Mouse (Mus musculus) heart, adult 2 months (tissue): Measurements from ENCODE around the gene Trak2. TPM values are rescaled to one million over a fixed set of nuclear protein-coding genes. Genes with fewer than 3 reads are reported as not detected.

Experiments
- DNase-seq, 2 experiments: peaks; one replicate each; pipeline ENCODE4 v3.0.0; 2021
- H3K27ac ChIP-seq: fragments of 200-600 bp; 2 replicates; pipeline ENCODE4 v1.8.1; 2022
- H3K27me3 ChIP-seq: fragments of 200-500 bp; 2 replicates; pipeline ENCODE4 v1.6.1; 2012; ENCODE audit warnings: mild to moderate bottlenecking, low read length, inconsistent platforms, mixed read lengths; ENCODE audit not compliant: control insufficient read depth, insufficient read depth
- H3K36me3 ChIP-seq: fragments of 200-500 bp; 2 replicates; pipeline ENCODE4 v1.6.1; 2012; ENCODE audit warnings: low read length, inconsistent platforms; ENCODE audit not compliant: control insufficient read depth, insufficient read depth
- H3K4me1 ChIP-seq: fragments of 200-500 bp; 2 replicates; pipeline ENCODE4 v1.6.1; 2011; ENCODE audit warnings: low read length; ENCODE audit not compliant: control insufficient read depth, insufficient read depth
- H3K4me3 ChIP-seq: fragments of 200-600 bp; 2 replicates; pipeline ENCODE4 v1.8.1; 2022
- H3K79me2 ChIP-seq: fragments of 200-500 bp; replicated peaks from 2 replicates; pipeline ENCODE4 v1.6.1; 2012; ENCODE audit warnings: mild to moderate bottlenecking, inconsistent platforms, low read length, moderate library complexity, mixed read lengths; ENCODE audit not compliant: control insufficient read depth, insufficient read depth
- H3K9ac ChIP-seq: fragments of 200-500 bp; 2 replicates; pipeline ENCODE4 v1.6.1; 2012; ENCODE audit warnings: low read depth, mild to moderate bottlenecking, control low read depth, inconsistent platforms, low read length, mixed read lengths
- CTCF ChIP-seq: fragments of 200-600 bp; IDR thresholded peaks from 2 replicates; pipeline ENCODE4 v1.8.1; 2022; ENCODE audit warnings: antibody characterized with exemption, mild to moderate bottlenecking, moderate library complexity
- EP300 ChIP-seq: fragments of 200-500 bp; IDR thresholded peaks from 2 replicates; pipeline ENCODE4 v1.6.1; 2011; ENCODE audit warnings: low read depth, low read length, control low read depth; ENCODE audit not compliant: insufficient read depth
- POLR2A ChIP-seq: fragments of 200-500 bp; IDR thresholded peaks from 2 replicates; pipeline ENCODE4 v1.6.1; 2011; ENCODE audit warnings: mild to moderate bottlenecking, low read depth, low read length, control low read depth; ENCODE audit not compliant: insufficient read depth
- WGBS: fragments of 180-500 bp; shearing (Covaris S2); methylation state at CpG from one replicate; pipeline ENCODE4 v1.1.7; 2018; 5-methylcytosine and 5-hydroxymethylcytosine counted together
- intact Hi-C: fragments of 180-260 bp; cut with DNase I; formaldehyde crosslinking; loops from one replicate; pipeline ENCODE4 v1.15.1; 2025
- polyA plus RNA-seq: library from polyadenylated mRNA; depleted of rRNA; stranded (reverse); fragments of >200 nt; gene quantifications from 2 replicates; pipeline ENCODE4 v1.2.3, GENCODE M21; 2012
- total RNA-seq, 2 experiments: library from RNA; stranded (reverse); gene quantifications; 2 replicates each; pipeline ENCODE4 v1.2.3; 2021

The Trak2 gene
- total and polyA plus RNA-seq, 3 experiments, result 71.4 to 232 (median 179) TPM

DNA sequence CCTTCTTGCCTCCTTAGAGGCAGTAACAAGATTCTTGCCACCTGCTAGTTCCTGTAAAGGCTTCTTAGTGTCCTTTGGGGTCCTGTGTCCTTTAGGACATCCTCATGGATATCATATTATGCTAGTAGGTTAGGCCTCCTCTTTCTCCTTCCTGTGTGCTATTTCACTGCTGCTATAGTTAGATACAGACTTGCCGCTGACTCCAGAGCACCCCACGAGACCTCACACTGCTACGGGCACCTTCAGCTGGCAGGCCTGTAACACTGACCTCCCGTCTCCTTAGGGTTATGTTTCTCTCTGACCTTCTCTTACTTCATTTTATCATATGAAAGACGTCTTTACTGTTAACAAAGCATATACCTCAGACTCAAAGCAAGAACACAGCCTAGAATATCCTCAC, 11.4 kb upstream of the Trak2 start:
- no peak overlapping the region for H3K9ac ChIP-seq
- H3K36me3 ChIP-seq, result no peaks in the 10 kb centered on the region; the same call in none of the 2 replicates
- H3K4me1 ChIP-seq, result no peaks in the 10 kb centered on the region
- no peak for TF ChIP-seq POLR2A
- TF ChIP-seq CTCF, result no peak
- TF ChIP-seq EP300, result no peak
- no peaks in the 10 kb centered on the region for H3K79me2 ChIP-seq
- no peak for DNase-seq
- 80% methylated on average over 5 of the region's 5 CpGs for WGBS
- H3K27ac ChIP-seq, result no peak overlapping the region
- intact Hi-C loops, result loop anchor here (5.0 kb wide), 1 partner anchor 67 kb away; no protein-coding TSS in a partner anchor
- no peaks in the 10 kb centered on the region for H3K27me3 ChIP-seq
- H3K4me3 ChIP-seq, result no peak overlapping the region

DNA sequence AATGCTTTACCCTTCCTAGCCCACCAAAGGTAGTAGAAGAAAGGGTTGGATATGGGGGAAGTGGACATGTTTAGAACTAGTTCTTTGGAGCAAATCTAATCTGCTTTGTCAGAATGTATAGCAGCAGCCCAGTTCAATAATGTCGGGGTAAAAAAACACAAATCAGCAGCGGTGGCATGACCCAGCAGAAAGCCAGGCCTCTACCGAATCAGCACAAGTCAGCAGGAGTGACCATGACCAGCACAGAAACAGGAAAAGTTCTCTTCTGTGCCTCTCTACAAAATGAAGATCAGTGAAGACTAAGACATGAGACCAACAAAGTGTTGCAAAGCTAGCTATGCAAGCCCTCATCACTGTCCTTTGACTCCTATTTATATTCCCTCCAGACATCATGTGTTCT, 9.0 kb upstream of the Trak2 start:
- intact Hi-C loops, result loop anchor here (5.0 kb wide), 1 partner anchor 65 kb away; no protein-coding TSS in a partner anchor

DNA sequence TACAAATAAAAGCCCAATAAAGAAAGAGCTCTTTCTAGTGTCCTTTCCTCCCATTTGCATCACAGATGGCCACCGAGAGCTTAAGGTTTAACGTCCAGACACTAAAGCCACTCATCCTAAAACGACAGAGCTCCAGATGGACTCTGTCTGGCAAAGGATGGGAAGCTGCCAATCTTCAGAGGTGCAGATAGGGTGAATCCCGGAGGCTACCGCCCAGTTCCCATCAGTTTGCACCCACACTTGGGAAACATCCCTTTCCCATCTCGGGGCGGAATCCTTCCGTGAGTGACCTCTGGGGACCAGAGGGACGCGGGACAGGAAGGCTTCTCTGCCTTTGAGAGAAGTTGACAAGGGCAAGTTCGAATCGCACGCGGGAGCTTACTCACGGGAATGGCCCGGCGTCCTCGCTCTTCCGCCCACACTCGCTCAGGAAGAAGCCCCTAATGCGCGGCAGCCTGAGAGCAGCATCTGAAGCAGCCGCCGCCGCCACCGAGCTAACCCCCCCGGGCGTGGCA, 322 bp downstream of the Trak2 start:
- TF ChIP-seq POLR2A, result no peak
- 0 out of 2 replicates have a peak, but pooled peaks have one; percentile 5 for TF ChIP-seq CTCF
- TF ChIP-seq EP300, result 0 out of 2 replicates have a peak, but pooled peaks have one; percentile 2
- Histone ChIP-seq H3K9ac (peak overlapping the region; percentile 76), H3K27me3 (no peaks in the 10 kb centered on the region), H3K36me3 (peaks cover 21% of the 10 kb centered on the region), H3K4me3 (peak overlapping the region; percentile 99), H3K27ac (peak overlapping the region; percentile 92), H3K79me2 (peaks cover 3% of the 10 kb centered on the region), H3K4me1 (peaks cover 8% of the 10 kb centered on the region)
- WGBS, result 1% methylated on average over 28 of the region's 28 CpGs
- no peak for DNase-seq
- intact Hi-C loops, result loop anchor here (5.0 to 10.0 kb wide), 4 partner anchors 66 to 262 kb away; partner anchors contain the start of genes Als2 and Cflar

More for the DNA sequence above, 9.0 kb upstream of the Trak2 start:
- Histone ChIP-seq H3K4me3 (no peak overlapping the region), H3K27me3 (no peaks in the 10 kb centered on the region), H3K27ac (no peak overlapping the region), H3K4me1 (no peaks in the 10 kb centered on the region), H3K79me2 (no peaks in the 10 kb centered on the region), H3K9ac (no peak overlapping the region), H3K36me3 (no peaks in the 10 kb centered on the region; the same call in none of the 2 replicates)
- TF ChIP-seq CTCF, result no peak
- TF ChIP-seq POLR2A, result no peak
- TF ChIP-seq EP300, result no peak
- no peak for DNase-seq
- WGBS, result 82% methylated on average over 3 of the region's 3 CpGs

DNA sequence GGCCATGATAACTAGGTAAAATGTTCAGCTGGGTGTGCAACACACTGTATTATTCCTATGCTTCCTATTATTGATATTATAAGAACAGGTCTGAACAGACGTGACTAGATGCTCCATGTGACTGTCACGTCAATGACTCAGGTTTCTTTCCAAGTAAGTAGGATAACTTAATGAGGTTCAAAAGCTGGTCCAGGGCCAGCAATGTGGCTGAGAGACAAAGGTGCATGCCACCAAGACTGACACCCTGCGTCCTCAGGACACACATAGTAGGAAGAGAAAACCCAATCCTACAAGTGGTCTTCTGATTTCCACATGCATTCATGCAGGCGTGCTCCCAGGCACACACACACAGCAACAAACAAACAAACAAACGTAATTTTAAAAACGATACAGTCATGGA, 2.1 kb downstream of the Trak2 start:
- Histone ChIP-seq H3K4me1 (peaks cover 12% of the 10 kb centered on the region), H3K27ac (peak overlapping the region; percentile 92)
- WGBS, result 59% methylated on average over 6 of the region's 6 CpGs

GRCm38 (mm10) chr1:58970054-58970453, 3.2 kb downstream of the Trak2 start:
- no peak for TF ChIP-seq POLR2A
- no peak for TF ChIP-seq EP300
- no peak for TF ChIP-seq CTCF
- no peak overlapping the region for H3K4me3 ChIP-seq
- no peak for DNase-seq
- H3K79me2 ChIP-seq, result peaks cover 6% of the 10 kb centered on the region
- H3K27ac ChIP-seq, result peak overlapping the region; percentile 92
- peaks cover 12% of the 10 kb centered on the region for H3K4me1 ChIP-seq
- H3K9ac ChIP-seq, result no peak overlapping the region
- intact Hi-C loops, result loop anchor here (5.0 to 10.0 kb wide), 4 partner anchors 63 to 265 kb away; partner anchors contain the start of genes Als2 and Cflar
- 40% methylated on average over 5 of the region's 5 CpGs for WGBS
- H3K27me3 ChIP-seq, result no peaks in the 10 kb centered on the region
- peaks cover 25% of the 10 kb centered on the region for H3K36me3 ChIP-seq

More for the DNA sequence above, 2.1 kb downstream of the Trak2 start:
- intact Hi-C loops, result loop anchor here (5.0 to 10.0 kb wide), 4 partner anchors 64 to 264 kb away; partner anchors contain the start of genes Als2 and Cflar
- Histone ChIP-seq H3K36me3 (peaks cover 25% of the 10 kb centered on the region), H3K9ac (no peak overlapping the region), H3K79me2 (peaks cover 6% of the 10 kb centered on the region), H3K27me3 (no peaks in the 10 kb centered on the region), H3K4me3 (peak overlapping the region; percentile 13)
- TF ChIP-seq POLR2A, result no peak
- no peak for TF ChIP-seq EP300
- TF ChIP-seq CTCF, result no peak
- no peak for DNase-seq

DNA sequence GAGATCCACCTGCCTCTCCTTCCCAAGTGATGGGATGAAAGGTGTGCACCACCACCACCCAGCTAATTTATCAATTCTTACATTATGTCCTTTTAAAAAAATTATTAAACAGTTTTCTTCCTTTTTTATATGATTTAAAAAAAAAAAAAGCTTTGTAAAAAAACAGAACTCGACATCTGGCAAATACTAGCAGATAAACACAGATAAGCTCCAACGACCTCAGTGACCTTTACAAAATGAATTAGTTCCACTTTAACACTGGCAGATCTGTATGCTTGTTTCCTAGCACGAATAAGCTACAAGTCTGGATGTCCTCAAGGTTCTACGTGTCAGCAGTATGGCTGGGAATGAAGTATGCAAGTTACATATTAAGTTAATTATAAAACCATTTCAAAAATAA, 5.7 kb downstream of the Trak2 start:
- peaks cover 14% of the 10 kb centered on the region for H3K4me1 ChIP-seq
- H3K4me3 ChIP-seq, result no peak overlapping the region

More for the DNA sequence above, 5.7 kb downstream of the Trak2 start:
- H3K27me3 ChIP-seq, result no peaks in the 10 kb centered on the region
- WGBS, result 22% methylated on average over 4 of the region's 4 CpGs
- intact Hi-C loops, result no loop called here
- H3K9ac ChIP-seq, result no peak overlapping the region
- TF ChIP-seq POLR2A (no peak), EP300 (no peak), CTCF (no peak)
- no peak for DNase-seq
- peaks cover 9% of the 10 kb centered on the region for H3K79me2 ChIP-seq
- peaks cover 28% of the 10 kb centered on the region for H3K36me3 ChIP-seq
- H3K27ac ChIP-seq, result no peak overlapping the region
